Mouse (Mus musculus) embryonic facial prominence, embryonic 14.5 days (tissue): ENCODE measurements at regions not wholly inside any gene's neighbourhood (a gene's known extent, or its start where the extent isn't known, plus 50 kb on each side); places are given as distances from the start of the nearest gene placed in this dataset.

Experiments
- ATAC-seq: fragments of 200-750 bp; cut with Nextera tagmentation; 2 replicates; pipeline ENCODE4 v1.8.0; 2017; ENCODE audit warnings: low read depth, moderate number of reproducible peaks, moderate TSS enrichment
- DNase-seq: peaks from one replicate; pipeline ENCODE4 v3.0.0-alpha.2; 2015; ENCODE audit warnings: low spot score
- H3K27ac ChIP-seq: fragments of 300-500 bp; sonication (generic); replicated peaks from 2 replicates; pipeline ENCODE4 v1.5.1; 2014; ENCODE audit warnings: low read depth, mild to moderate bottlenecking, low read length, moderate library complexity
- H3K27me3 ChIP-seq: fragments of 300-500 bp; sonication (generic); replicated peaks from 2 replicates; pipeline ENCODE4 v1.6.1; 2014; ENCODE audit warnings: low read length; ENCODE audit not compliant: control insufficient read depth, insufficient read depth
- H3K36me3 ChIP-seq: fragments of 300-500 bp; sonication (generic); 2 replicates; pipeline ENCODE4 v1.6.1; 2014; ENCODE audit warnings: low read length, mixed read lengths; ENCODE audit not compliant: control insufficient read depth, insufficient read depth
- H3K4me1 ChIP-seq: fragments of 300-500 bp; sonication (generic); 2 replicates; pipeline ENCODE4 v1.6.1; 2014; ENCODE audit warnings: antibody characterized with exemption, low read length; ENCODE audit not compliant: control insufficient read depth, insufficient read depth
- H3K4me2 ChIP-seq: fragments of 300-500 bp; sonication (generic); 2 replicates; pipeline ENCODE4 v1.6.1; 2014; ENCODE audit warnings: low read depth, mild to moderate bottlenecking, low read length, moderate library complexity, mixed read lengths
- H3K4me3 ChIP-seq: fragments of 300-500 bp; sonication (generic); 2 replicates; pipeline ENCODE4 v1.5.1; 2014; ENCODE audit warnings: low read depth, mild to moderate bottlenecking, low read length
- H3K9ac ChIP-seq: fragments of 300-500 bp; sonication (generic); 2 replicates; pipeline ENCODE4 v1.6.1; 2014; ENCODE audit warnings: low read depth, mild to moderate bottlenecking, low read length, moderate library complexity, mixed read lengths
- H3K9me3 ChIP-seq: fragments of 300-500 bp; sonication (generic); 2 replicates; pipeline ENCODE4 v1.6.1; 2016; ENCODE audit warnings: low read length; ENCODE audit not compliant: control insufficient read depth
- WGBS: fragments of 180-500 bp; shearing (Covaris S2); extraction: QIAGEN DNeasy Blood & Tissue Kit; methylation state at CpG from one replicate; pipeline ENCODE4 v1.1.7; 2014; 5-methylcytosine and 5-hydroxymethylcytosine counted together

DNA sequence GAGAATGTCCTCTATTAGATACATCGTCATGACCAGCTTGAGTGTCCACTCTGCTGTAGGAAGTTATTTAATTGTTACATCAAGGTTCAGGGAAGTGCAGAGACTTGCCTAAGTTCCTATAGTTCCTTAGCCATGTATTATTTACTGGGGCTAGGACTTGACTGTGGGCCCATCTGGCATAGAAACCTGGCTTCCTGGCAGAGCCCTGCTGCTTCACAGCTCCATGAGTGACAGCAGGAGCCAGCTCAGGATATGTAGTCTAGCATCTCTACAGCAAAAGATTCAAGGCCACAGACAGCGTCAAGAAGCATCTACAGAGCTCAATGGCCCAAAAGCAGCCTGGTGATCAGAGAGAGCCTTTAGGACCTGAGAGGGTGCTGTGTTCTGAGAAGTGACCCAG lies 163.2 kb upstream of the Unc93a2 start:
- Histone ChIP-seq H3K36me3 (no peaks in the 10 kb centered on the region), H3K27me3 (no peaks in the 10 kb centered on the region), H3K4me3 (no peak overlapping the region), H3K4me2 (no peak overlapping the region), H3K9ac (no peak overlapping the region), H3K27ac (no peak overlapping the region), H3K4me1 (no peaks in the 10 kb centered on the region), H3K9me3 (no peaks in the 10 kb centered on the region)
- ATAC-seq = no peak
- DNase-seq = no peak
- 91% methylated on average over 2 of the region's 2 CpGs for WGBS

DNA sequence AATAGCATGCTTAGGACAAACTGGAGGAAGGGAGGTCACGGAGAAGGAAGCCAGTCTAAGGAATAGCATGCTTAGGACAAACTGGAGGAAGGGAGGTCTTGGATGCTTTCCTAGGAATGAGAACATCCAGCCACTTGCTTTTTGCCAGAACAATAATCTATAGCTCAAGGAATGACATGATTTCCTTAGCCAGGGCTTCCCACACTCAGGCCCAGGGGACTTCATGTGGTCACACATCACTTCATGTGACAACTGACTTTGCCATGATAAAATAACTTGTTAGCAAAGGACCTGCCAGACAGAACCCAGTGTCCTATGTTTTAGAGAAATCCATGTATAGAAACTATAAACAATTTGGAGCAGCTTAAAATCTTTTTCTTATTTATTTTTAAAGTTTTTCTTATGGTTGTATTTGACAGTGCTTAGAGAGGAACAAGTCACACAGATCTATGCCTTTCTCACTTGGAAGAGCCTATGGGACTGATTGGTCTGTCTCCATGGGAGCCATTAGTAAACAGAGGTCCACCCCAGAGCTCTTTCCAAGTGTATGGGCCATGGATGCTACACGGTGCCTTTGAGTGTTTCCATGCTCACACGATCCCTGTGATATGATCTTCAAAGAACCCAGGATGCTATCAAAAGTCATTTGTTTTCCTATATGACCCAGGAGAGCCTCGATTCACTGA lies 153.3 kb upstream of the Unc93a2 start:
- WGBS = 54% methylated on average over 4 of the region's 4 CpGs
- Histone ChIP-seq H3K9me3 (peaks cover 5% of the 10 kb centered on the region; the same call in 1 of the 2 replicates), H3K27ac (no peak overlapping the region), H3K4me2 (no peak overlapping the region), H3K9ac (no peak overlapping the region), H3K27me3 (no peaks in the 10 kb centered on the region), H3K4me3 (no peak overlapping the region), H3K4me1 (no peaks in the 10 kb centered on the region; the same call in 1 of the 2 replicates), H3K36me3 (no peaks in the 10 kb centered on the region)
- DNase-seq (peak; percentile 35), ATAC-seq (no peak)

GRCm38 (mm10) chr17:7537618-7538266 lies 152.5 kb upstream of the Unc93a2 start:
- Histone ChIP-seq H3K27me3 (no peaks in the 10 kb centered on the region), H3K4me3 (no peak overlapping the region), H3K27ac (no peak overlapping the region; the same call in none of the 2 replicates), H3K9me3 (peaks cover 5% of the 10 kb centered on the region; the same call in 1 of the 2 replicates), H3K4me1 (no peaks in the 10 kb centered on the region; the same call in 1 of the 2 replicates), H3K9ac (no peak overlapping the region), H3K4me2 (no peak overlapping the region), H3K36me3 (no peaks in the 10 kb centered on the region)
- 46% methylated on average over 7 of the region's 7 CpGs for WGBS
- DNase-seq (peak; percentile 79), ATAC-seq (peak; percentile 79)

DNA sequence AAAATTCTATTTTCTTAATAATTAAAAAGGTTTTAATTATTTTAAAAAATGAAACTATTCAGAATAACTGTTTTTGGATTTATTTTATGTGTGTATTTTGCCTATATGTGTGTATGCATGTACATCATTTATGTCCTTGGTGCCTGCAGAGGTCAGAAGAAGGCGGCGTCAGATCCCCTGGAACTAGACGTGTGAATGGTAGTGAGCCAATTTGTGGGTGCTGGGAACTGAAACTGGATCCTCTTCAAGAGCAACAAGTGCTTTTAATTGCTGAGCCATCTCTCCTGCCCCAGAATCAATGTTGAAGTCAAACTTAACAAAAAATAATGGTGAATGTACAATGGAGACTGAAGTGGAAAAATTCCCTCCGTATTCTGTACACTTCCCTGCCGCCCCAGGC lies 151.9 kb upstream of the Unc93a2 start:
- Histone ChIP-seq H3K27ac (no peak overlapping the region; the same call in 1 of the 2 replicates), H3K36me3 (no peaks in the 10 kb centered on the region), H3K4me2 (no peak overlapping the region), H3K27me3 (no peaks in the 10 kb centered on the region), H3K4me3 (no peak overlapping the region), H3K4me1 (no peaks in the 10 kb centered on the region; the same call in 1 of the 2 replicates), H3K9ac (no peak overlapping the region), H3K9me3 (peaks cover 5% of the 10 kb centered on the region; the same call in 1 of the 2 replicates)
- 76% methylated on average over 5 of the region's 5 CpGs for WGBS
- ATAC-seq = no peak
- no peak for DNase-seq

- no peak overlapping the region for H3K27ac ChIP-seq
- 93% methylated on average over 6 of the region's 6 CpGs for WGBS
- no peak overlapping the region for H3K4me3 ChIP-seq
- no peaks in the 10 kb centered on the region for H3K9me3 ChIP-seq
- H3K4me2 ChIP-seq = no peak overlapping the region
- H3K36me3 ChIP-seq = no peaks in the 10 kb centered on the region
- H3K4me1 ChIP-seq = peaks cover 6% of the 10 kb centered on the region
- no peak overlapping the region for H3K9ac ChIP-seq
- H3K27me3 ChIP-seq = no peaks in the 10 kb centered on the region
- DNase-seq = no peak
- ATAC-seq = no peak
Observed at GRCm38 (mm10) chr17:7534386-7535059, 149.3 kb upstream of the Unc93a2 start.

GRCm38 (mm10) chr17:7533552-7533951 lies 148.3 kb upstream of the Unc93a2 start:
- peaks cover 6% of the 10 kb centered on the region for H3K4me1 ChIP-seq
- H3K27me3 ChIP-seq = no peaks in the 10 kb centered on the region
- H3K4me2 ChIP-seq = no peak overlapping the region
- H3K36me3 ChIP-seq = no peaks in the 10 kb centered on the region
- no peak overlapping the region for H3K9ac ChIP-seq
- no peak overlapping the region for H3K27ac ChIP-seq
- WGBS = 50% methylated on average over 2 of the region's 2 CpGs
- DNase-seq = no peak
- no peak for ATAC-seq
- no peak overlapping the region for H3K4me3 ChIP-seq
- H3K9me3 ChIP-seq = no peaks in the 10 kb centered on the region

- 67% methylated on average over 3 of the region's 3 CpGs for WGBS
- no peak for ATAC-seq
- no peak overlapping the region for H3K27ac ChIP-seq
- H3K4me3 ChIP-seq = no peak overlapping the region
- H3K27me3 ChIP-seq = no peaks in the 10 kb centered on the region
- no peak for DNase-seq
- H3K9me3 ChIP-seq = no peaks in the 10 kb centered on the region
- peaks cover 6% of the 10 kb centered on the region; the same call in 1 of the 2 replicates for H3K4me1 ChIP-seq
- H3K9ac ChIP-seq = no peak overlapping the region
- no peak overlapping the region for H3K4me2 ChIP-seq
- H3K36me3 ChIP-seq = no peaks in the 10 kb centered on the region
Observed at GRCm38 (mm10) chr17:7532618-7533017, 147.4 kb upstream of the Unc93a2 start.

GRCm38 (mm10) chr17:7529304-7529703 lies 144.0 kb upstream of the Unc93a2 start:
- ATAC-seq = no peak
- WGBS = 59% methylated on average over 5 of the region's 5 CpGs
- H3K4me2 ChIP-seq = no peak overlapping the region
- H3K36me3 ChIP-seq = no peaks in the 10 kb centered on the region
- H3K9ac ChIP-seq = no peak overlapping the region
- no peak overlapping the region for H3K27ac ChIP-seq
- DNase-seq = no peak
- peaks cover 8% of the 10 kb centered on the region; the same call in 1 of the 2 replicates for H3K4me1 ChIP-seq
- no peaks in the 10 kb centered on the region for H3K27me3 ChIP-seq
- H3K4me3 ChIP-seq = no peak overlapping the region
- no peaks in the 10 kb centered on the region for H3K9me3 ChIP-seq
